Mouse (Mus musculus) left cerebral cortex, postnatal 36 days (tissue): ENCODE results near the gene Prkn. TPM values are rescaled to one million over a fixed set of nuclear protein-coding genes. Genes with fewer than 3 reads are reported as not detected.

Experiments
- DNase-seq, 2 experiments: peaks; one replicate each; pipeline ENCODE4 v3.0.0; 2021 to 2022; ENCODE audit warnings: low spot score in 2 of 2, mixed read lengths in 1 of 2
- intact Hi-C: fragments of 180-260 bp; cut with DNase I; formaldehyde crosslinking; loops from one replicate; pipeline ENCODE4 v1.15.1; 2025
- total RNA-seq, 2 experiments: library from RNA; stranded (reverse); gene quantifications; 2 replicates each; pipeline ENCODE4 v1.2.3; 2021

The Prkn gene
- total RNA-seq, 2 experiments from 2014 or later = 15.0 to 20.2 TPM

GRCm38 (mm10) chr17:12059041-12059440, 1218.9 kb downstream of the Prkn start:
- DNase-seq = no peak
- intact Hi-C loops = no loop called here

- no peak for DNase-seq
- intact Hi-C loops = no loop called here
These were observed 1221.2 kb downstream of the Prkn start for GRCm38 (mm10) chr17:12061381-12061780.

GRCm38 (mm10) chr17:12062861-12063260, 1222.7 kb downstream of the Prkn start:
- DNase-seq = no peak
- intact Hi-C loops = no loop called here

- intact Hi-C loops = no loop called here
- no peak for DNase-seq
These were observed 1223.3 kb downstream of the Prkn start for GRCm38 (mm10) chr17:12063533-12063932.

GRCm38 (mm10) chr17:12066054-12066453, 1225.9 kb downstream of the Prkn start:
- intact Hi-C loops = no loop called here
- DNase-seq = no peak

GRCm38 (mm10) chr17:12076816-12077215, 1236.6 kb downstream of the Prkn start:
- intact Hi-C loops = no loop called here
- DNase-seq = no peak

GRCm38 (mm10) chr17:12080656-12081495, 1240.7 kb downstream of the Prkn start:
- DNase-seq = no peak

GRCm38 (mm10) chr17:12082201-12082600, 1242.0 kb downstream of the Prkn start:
- intact Hi-C loops = no loop called here
- peak in 1 of 2 experiments; percentile 16 for DNase-seq

More at GRCm38 (mm10) chr17:12080656-12081495, 1240.7 kb downstream of the Prkn start:
- intact Hi-C loops = no loop called here

- no peak for DNase-seq
- intact Hi-C loops = no loop called here
These were observed 1250.2 kb downstream of the Prkn start for GRCm38 (mm10) chr17:12090261-12090927.

- intact Hi-C loops = no loop called here
These were observed 1252.8 kb downstream of the Prkn start for GRCm38 (mm10) chr17:12092901-12093564.

GRCm38 (mm10) chr17:12094016-12094415, 1253.8 kb downstream of the Prkn start:
- intact Hi-C loops = no loop called here
- no peak for DNase-seq

More at GRCm38 (mm10) chr17:12092901-12093564, 1252.8 kb downstream of the Prkn start:
- no peak for DNase-seq

GRCm38 (mm10) chr17:12094827-12095590, 1254.8 kb downstream of the Prkn start:
- no peak for DNase-seq
- intact Hi-C loops = no loop called here

- intact Hi-C loops = no loop called here
- DNase-seq = no peak
These were observed 1259.2 kb downstream of the Prkn start for GRCm38 (mm10) chr17:12099415-12099814.

GRCm38 (mm10) chr17:12102326-12102725, 1262.1 kb downstream of the Prkn start:
- intact Hi-C loops = loop anchor here (5.0 kb wide), 1 partner anchor 60 kb away; no protein-coding TSS in a partner anchor
- no peak for DNase-seq

GRCm38 (mm10) chr17:12103781-12104180, 1263.6 kb downstream of the Prkn start:
- intact Hi-C loops = loop anchor here (5.0 kb wide), 1 partner anchor 61 kb away; no protein-coding TSS in a partner anchor
- no peak for DNase-seq

- DNase-seq = no peak
- intact Hi-C loops = loop anchor here (5.0 kb wide), 1 partner anchor 62 kb away; no protein-coding TSS in a partner anchor
These were observed 1264.1 kb downstream of the Prkn start for GRCm38 (mm10) chr17:12104245-12104644.

- intact Hi-C loops = loop anchor here (5.0 kb wide), 1 partner anchor 62 kb away; no protein-coding TSS in a partner anchor
These were observed 1264.5 kb downstream of the Prkn start for GRCm38 (mm10) chr17:12104690-12105089.

GRCm38 (mm10) chr17:12106255-12106654, 1266.1 kb downstream of the Prkn start:
- no peak for DNase-seq
- intact Hi-C loops = no loop called here

More at GRCm38 (mm10) chr17:12104690-12105089, 1264.5 kb downstream of the Prkn start:
- DNase-seq = no peak
